Mouse (Mus musculus) spleen, postnatal 36 days (tissue): ENCODE measurements around the gene AI593442.

Experiments used
- DNase-seq, 2 experiments: peaks; one replicate each; pipeline ENCODE4 v3.0.0; 2022; ENCODE audit warnings: low spot score in 2 of 2, mixed read lengths in 1 of 2

Gene AI593442

GRCm38 (mm10) chr9:52679362-52679947 lies at the start of gene AI593442:
Gene AI593442 (minus strand): TSS chr9:52679780.
- no peak for DNase-seq

DNA sequence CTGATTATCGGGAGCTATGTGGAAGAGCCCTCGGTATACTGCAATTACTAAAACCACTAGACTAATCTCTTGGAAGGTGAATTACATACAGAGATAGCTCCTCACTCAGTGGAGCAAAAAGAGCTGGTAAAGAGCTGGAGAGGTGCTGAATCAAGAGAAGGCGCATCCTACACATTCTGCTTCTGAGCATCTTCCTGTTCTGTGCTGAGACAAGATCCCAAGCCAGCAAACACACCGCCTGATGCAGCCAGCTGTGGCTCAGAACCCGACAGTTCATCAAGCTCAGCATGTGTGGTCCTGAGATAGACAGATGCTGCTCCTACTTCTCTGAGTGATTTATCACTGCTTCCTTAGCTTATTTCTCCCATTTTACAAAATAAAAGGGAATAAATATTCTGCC lies 49.2 kb upstream of the AI593442 start:
- no peak for DNase-seq

- DNase-seq, result no peak
Measured at GRCm38 (mm10) chr9:52722626-52723025, 43.0 kb upstream of the AI593442 start.

- DNase-seq, result no peak
Measured at GRCm38 (mm10) chr9:52719562-52719961, 40.0 kb upstream of the AI593442 start.

DNA sequence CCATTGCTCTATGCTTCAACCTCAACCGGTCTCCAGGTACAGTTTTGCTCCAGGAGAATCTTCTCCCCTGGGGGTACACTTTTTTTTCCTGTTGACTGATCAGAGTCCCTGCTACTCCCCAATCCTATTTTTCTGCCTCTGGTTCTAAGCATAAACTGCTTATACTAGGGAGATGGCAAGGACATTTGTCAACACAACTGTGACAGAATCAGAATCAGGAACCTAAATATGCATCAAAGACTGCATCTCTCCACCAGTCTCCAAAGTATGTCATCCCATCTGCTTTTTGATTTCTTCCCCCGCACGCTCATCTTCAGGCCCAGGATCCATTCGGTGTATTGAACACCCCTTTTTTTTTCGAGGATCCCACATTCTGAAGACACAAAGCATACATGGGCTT lies 456 bp upstream of the AI593442 start:
- no peak for DNase-seq

DNA sequence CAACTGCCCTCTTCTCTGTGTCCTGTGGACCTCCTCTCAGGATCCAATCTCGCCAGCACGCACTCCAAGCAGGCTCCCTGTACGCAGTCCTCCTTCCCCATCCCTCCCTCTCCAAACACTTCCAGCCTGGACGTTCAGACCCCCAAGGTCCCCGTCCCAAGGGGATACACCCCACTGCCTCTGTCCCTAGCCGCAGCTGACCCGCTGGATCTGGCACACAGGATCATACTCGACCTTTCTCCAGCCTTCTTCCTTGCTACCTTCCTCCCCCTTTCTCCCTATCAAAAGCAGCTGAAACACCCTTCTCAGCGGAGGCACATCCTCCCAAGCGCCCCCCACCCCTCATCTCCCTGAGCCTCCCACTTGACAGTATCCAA lies 753 bp downstream of the AI593442 start:
- DNase-seq, result no peak

DNA sequence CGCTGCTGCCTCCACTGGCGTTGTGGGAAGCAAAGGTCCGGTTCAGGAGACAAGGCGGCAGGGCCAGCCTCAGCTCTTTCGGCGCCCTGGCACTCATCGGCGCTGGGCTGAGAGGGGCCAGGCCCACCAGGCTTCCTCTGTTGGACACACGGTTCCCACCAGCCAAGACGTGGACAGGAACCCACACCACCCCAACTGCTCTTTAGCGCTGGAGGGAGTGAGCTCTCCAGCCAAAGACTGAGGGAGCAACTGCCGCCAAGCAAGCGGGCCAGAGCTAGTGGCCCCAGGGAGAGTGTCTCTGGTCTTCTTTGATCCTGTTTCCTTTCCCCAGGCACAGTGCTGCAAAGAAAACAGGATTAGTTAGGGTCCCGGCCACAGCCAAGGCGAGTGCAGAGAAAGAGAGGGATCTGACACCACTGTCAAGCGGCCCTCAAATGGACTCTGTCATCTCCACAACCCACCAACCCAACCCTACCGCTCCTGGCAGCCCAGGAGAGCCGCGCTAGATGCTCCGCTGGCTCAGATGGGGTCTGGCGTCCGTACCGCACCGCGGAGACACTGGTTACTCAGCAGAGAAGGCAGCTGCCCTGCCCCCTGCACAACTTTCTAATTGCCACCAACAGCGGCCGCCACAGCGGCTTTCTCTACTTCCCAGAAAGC lies 1.3 kb downstream of the AI593442 start:
- DNase-seq, result no peak

DNA sequence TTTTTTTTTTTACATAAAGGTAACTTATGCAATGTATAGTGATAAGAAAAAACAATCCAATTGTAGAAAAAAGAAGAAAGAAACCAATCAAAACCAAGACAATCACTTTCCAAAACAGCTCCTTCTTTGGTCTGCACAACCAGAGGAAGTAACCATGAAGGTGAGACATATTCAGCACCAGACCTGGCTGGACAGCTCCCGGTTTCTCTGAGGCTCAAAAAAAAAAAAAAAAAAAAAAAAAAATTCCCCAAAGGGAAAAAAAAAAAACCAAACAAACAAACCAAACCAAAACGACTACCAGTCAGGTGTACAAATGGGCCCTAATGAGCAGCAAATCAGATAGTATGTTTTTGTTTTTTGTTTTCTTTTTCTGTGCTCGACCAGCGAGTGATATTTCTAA lies 3.0 kb downstream of the AI593442 start:
- DNase-seq, result no peak

GRCm38 (mm10) chr9:52675937-52676336 lies 3.6 kb downstream of the AI593442 start:
- no peak for DNase-seq

- DNase-seq, result no peak
Measured at GRCm38 (mm10) chr9:52661422-52661821, 18.2 kb downstream of the AI593442 start.

DNA sequence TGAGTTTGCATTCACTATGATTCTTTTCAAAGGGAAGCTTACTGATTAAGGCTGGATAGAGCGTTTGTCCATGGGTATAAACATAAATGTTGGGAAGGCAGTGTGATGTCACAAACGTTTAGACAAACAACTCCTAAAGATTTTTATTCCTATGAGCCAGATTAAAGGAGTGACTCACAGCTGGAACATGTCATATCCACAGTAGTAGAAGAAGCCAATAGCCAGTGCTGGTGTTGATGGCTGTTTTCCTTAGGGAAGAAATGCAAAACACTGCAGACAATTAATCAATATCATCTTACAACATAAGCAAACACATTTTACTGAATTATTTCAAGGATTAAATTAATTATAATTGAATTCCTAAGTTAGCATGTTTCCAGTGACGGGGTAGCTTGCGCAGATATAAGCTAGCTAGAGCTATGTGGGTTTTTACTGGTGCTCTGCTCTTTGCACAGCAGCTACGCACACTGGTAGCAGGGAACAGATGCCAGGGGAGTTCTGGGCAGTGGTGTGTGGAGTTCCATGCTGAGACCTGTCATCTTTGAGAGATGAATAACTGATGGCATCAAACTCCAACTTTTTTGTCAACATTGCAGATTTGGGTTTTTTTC lies 29.1 kb downstream of the AI593442 start:
- no peak for DNase-seq

GRCm38 (mm10) chr9:52645312-52645711 lies 34.3 kb downstream of the AI593442 start:
- DNase-seq, result no peak

GRCm38 (mm10) chr9:52644626-52645025 lies 35.0 kb downstream of the AI593442 start:
- no peak for DNase-seq

- DNase-seq, result no peak
Measured at GRCm38 (mm10) chr9:52644156-52644555, 35.4 kb downstream of the AI593442 start.

DNA sequence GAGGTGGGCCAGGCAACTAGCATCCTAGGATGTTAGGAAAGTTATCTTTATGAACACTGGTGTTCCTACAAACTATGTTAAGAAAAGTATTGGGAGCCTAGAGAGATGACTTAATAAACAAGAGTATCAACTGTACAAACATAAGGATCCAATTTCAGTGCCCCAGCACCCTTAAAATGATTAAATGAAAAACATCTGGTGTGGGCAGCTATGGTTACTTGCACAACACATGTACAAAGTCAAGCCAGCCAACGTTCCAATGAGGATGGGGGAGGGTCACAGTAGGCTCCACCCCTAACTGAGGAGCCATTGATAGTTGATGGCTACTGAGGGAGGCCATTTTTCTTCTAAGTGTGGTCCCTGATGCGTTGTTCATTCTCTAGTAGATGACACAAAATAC lies 43.6 kb downstream of the AI593442 start:
- DNase-seq, result no peak

DNA sequence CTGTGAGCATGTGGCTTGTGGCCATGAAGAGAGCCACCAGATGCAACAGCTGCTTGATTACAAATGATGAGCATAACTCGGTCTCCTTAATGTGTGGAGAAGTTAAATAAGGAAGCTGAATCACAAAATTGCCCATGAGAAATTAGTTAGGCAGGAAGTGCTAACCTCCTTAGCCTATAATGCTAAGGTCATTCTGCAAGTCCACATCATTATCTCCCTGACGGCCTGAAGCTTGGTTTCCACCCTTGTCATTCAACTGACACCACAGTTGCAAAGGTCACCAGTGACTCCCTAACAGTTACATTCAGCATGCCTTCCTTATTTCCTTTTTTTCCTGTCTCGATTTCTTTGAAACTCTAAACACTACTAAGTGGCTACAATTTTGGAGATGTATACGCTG lies 55.7 kb downstream of the AI593442 start:
- no peak for DNase-seq
